Comparison of ENCODE assay signal across 16 mouse cellular contexts in genomic region chr12:72533986-72534385, GRCm38 (mm10).
"Had no signal": no experiment of that assay in that cellular context is flagged by ENCODE, and none has a peak within 500 bp of the region (broad histone marks: within the 10 kb centered on the region; RNA-seq: fewer than 3 reads in every experiment).

No protein-coding gene starts in this region.

- H3K9me3 ChIP-seq: neural tube, embryonic 13.5 days; neural tube, embryonic 15.5 days; stomach, embryonic 15.5 days had no signal

- H3K4me2 ChIP-seq: neural tube, embryonic 13.5 days; neural tube, embryonic 15.5 days; stomach, embryonic 15.5 days had no signal

- H3K9ac ChIP-seq: neural tube, embryonic 13.5 days; neural tube, embryonic 15.5 days; stomach, embryonic 15.5 days had no signal

- H3K4me3 ChIP-seq: neural tube, embryonic 13.5 days; neural tube, embryonic 15.5 days; stomach, embryonic 15.5 days had no signal

- H3K27me3 ChIP-seq: neural tube, embryonic 13.5 days; neural tube, embryonic 15.5 days; stomach, embryonic 15.5 days had no signal

- H3K36me3 ChIP-seq: neural tube, embryonic 13.5 days; neural tube, embryonic 15.5 days; stomach, embryonic 15.5 days had no signal

- H3K27ac ChIP-seq: neural tube, embryonic 13.5 days; neural tube, embryonic 15.5 days; stomach, embryonic 15.5 days; stomach, postnatal 0 days had no signal

- DNase-seq: retina, postnatal 1 day; right cerebral cortex, adult 18-20 months; right cerebral cortex, postnatal 14 days; right cerebral cortex, postnatal 25 days; right cerebral cortex, postnatal 4 days; spleen, adult 18-20 months; thymus, adult 18-20 months; thymus, adult 2 months; thymus, postnatal 14 days; thymus, postnatal 25 days; thymus, postnatal 36 days; thymus, postnatal 4 days had no signal
